Mouse (Mus musculus) embryonic facial prominence, embryonic 12.5 days (tissue): ENCODE results near the gene Tmprss2. TPM values are rescaled to one million over a fixed set of nuclear protein-coding genes. Genes with fewer than 3 reads are reported as not detected.

ENCODE experiments used
- ATAC-seq: fragments of 200-750 bp; cut with Nextera tagmentation; 2 replicates; pipeline ENCODE4 v1.8.0; 2017; ENCODE audit not compliant: insufficient number of reproducible peaks, insufficient read depth, low FRiP score, low TSS enrichment
- H3K27ac ChIP-seq: fragments of 300-500 bp; sonication (generic); 2 replicates; pipeline ENCODE4 v1.5.1; 2016; ENCODE audit warnings: mild to moderate bottlenecking
- H3K27me3 ChIP-seq: fragments of 300-500 bp; sonication (generic); 2 replicates; pipeline ENCODE4 v1.6.1; 2016; ENCODE audit warnings: mild to moderate bottlenecking, moderate library complexity
- H3K36me3 ChIP-seq: fragments of 300-500 bp; sonication (generic); 2 replicates; pipeline ENCODE4 v1.6.1; 2016; ENCODE audit warnings: mild to moderate bottlenecking
- H3K4me1 ChIP-seq: fragments of 300-500 bp; sonication (generic); 2 replicates; pipeline ENCODE4 v1.6.1; 2016
- H3K4me2 ChIP-seq: fragments of 300-500 bp; sonication (generic); replicated peaks from 2 replicates; pipeline ENCODE4 v1.6.1; 2016; ENCODE audit warnings: mild to moderate bottlenecking, moderate library complexity
- H3K4me3 ChIP-seq: fragments of 300-500 bp; sonication (generic); 2 replicates; pipeline ENCODE4 v1.5.1; 2016; ENCODE audit warnings: mild to moderate bottlenecking
- H3K9ac ChIP-seq: fragments of 300-500 bp; sonication (generic); 2 replicates; pipeline ENCODE4 v1.6.1; 2016; ENCODE audit warnings: mild to moderate bottlenecking, moderate library complexity
- H3K9me3 ChIP-seq: fragments of 300-500 bp; sonication (generic); 2 replicates; pipeline ENCODE4 v1.6.1; 2016; ENCODE audit warnings: mild to moderate bottlenecking, moderate library complexity
- WGBS: fragments of 180-500 bp; shearing (Covaris S2); methylation state at CpG from one replicate; pipeline ENCODE4 v1.1.7; 2016; 5-methylcytosine and 5-hydroxymethylcytosine counted together
- polyA plus RNA-seq: library from polyadenylated mRNA; unstranded; fragments of >200 nt; fragmentation: Nextera tagmentation; extraction: Ambion mirVana; gene quantifications from 2 replicates; pipeline ENCODE4 v1.2.1, GENCODE M21; 2016

The Tmprss2 gene
- polyA plus RNA-seq = 0.85 and 1.5 TPM in 2 replicates

DNA sequence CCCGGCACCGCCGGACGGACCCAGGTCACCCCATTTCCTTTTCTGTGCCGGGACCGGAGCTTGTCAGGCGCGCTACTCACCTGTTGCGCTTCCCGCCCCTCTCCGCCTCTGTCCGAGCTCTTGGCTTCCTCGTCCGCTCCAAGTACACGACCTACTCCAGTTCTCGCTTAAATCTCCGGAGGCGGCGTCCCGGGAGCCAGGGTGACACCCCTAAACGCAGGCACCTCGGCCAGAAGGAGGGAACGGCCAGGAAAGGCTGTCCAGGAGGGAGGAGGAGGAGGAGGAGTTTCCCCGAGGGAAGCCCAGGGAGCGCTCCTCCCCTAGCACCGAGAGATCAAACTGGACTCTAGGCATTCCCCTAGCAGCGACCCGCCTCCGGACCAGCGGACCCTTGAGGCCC is at the start of gene Tmprss2:
TSS of gene Tmprss2 (minus strand) at position 257 of the 400 bp plus-strand sequence.
- WGBS = 1% methylated on average over 30 of the region's 30 CpGs
- Histone ChIP-seq H3K9ac (no peak within 1 kb of the TSS; the same call in 1 of the 2 replicates), H3K4me3 (peak within 1 kb of the TSS; percentile 31), H3K27me3 (peaks cover 41% of the 10 kb centered on the region), H3K36me3 (no peaks in the 10 kb centered on the region), H3K4me2 (peak within 1 kb of the TSS; percentile 55), H3K27ac (no peak within 1 kb of the TSS), H3K9me3 (no peaks in the 10 kb centered on the region), H3K4me1 (peaks cover 12% of the 10 kb centered on the region; the same call in 1 of the 2 replicates)
- ATAC-seq = no peak

DNA sequence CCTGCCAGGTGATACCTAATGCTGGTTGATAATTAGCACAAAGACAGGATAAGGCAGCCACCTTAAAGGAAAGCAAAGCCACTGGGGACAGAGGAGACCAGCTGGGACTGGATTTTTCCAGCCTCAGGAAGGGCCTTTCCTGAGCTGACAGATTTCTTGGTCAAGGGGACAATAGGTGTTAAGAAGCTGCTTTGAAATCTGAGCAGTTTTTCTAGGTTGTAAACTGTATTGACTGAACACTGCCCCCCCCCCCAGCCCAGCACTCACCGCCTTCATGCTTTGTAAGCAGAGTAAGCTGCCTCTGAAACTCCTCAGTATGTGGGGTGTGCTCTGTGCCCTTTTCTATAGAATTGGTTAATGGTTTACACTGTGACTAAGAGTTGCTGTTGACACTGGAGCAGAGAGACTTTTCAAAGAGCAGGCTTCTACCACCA is 48.2 kb upstream of the Tmprss2 start:
- Histone ChIP-seq H3K4me3 (no peak overlapping the region), H3K4me2 (no peak overlapping the region), H3K9ac (no peak overlapping the region), H3K9me3 (no peaks in the 10 kb centered on the region), H3K36me3 (no peaks in the 10 kb centered on the region), H3K4me1 (no peaks in the 10 kb centered on the region), H3K27me3 (no peaks in the 10 kb centered on the region), H3K27ac (no peak overlapping the region)
- 29% methylated on average over 1 of the region's 1 CpGs for WGBS
- no peak; the same call in 1 of the 2 replicates for ATAC-seq

DNA sequence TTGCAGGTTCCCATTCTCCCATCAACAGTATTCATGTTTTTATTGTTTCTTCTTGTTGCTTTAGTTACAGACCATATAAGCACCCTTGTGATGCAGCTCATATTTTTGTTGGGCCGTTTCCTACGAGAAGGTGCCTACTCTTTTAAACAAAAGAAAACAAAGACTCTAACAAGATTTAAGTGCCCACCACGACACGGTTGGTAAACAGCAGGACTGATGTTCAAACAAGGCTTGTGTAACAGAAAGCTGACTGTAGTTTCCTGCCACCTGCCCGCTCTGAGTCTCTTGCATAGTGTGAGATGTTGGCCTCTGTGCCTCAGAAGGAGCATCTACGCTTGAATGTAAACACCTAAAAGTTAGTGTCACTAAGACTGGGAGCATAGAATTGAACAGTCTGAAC is 47.5 kb upstream of the Tmprss2 start:
- no peak overlapping the region for H3K4me2 ChIP-seq
- no peaks in the 10 kb centered on the region for H3K36me3 ChIP-seq
- 75% methylated on average over 6 of the region's 6 CpGs for WGBS
- H3K9ac ChIP-seq = no peak overlapping the region
- no peak for ATAC-seq
- no peaks in the 10 kb centered on the region for H3K27me3 ChIP-seq
- no peak overlapping the region for H3K4me3 ChIP-seq
- no peak overlapping the region for H3K27ac ChIP-seq
- H3K4me1 ChIP-seq = no peaks in the 10 kb centered on the region
- H3K9me3 ChIP-seq = no peaks in the 10 kb centered on the region

DNA sequence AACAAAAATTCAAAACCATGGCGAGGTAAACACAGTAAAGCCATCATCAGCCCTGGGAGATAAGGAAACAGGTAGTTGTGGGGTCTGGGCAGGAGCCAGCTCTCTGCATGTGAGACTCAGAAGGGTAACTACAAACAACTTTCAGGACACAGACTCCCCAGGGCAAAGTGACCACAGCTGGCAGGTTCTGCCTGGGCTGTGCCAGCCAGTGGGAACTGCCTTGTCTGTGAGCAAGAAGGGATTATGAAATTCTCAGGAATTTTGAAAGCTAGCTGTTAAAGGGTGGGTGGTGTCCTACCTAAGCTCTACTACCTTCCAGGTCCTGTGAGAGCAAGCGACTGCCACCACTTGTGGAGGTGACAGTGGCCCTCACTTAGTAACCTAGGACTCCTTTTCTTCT is 44.8 kb upstream of the Tmprss2 start:
- Histone ChIP-seq H3K4me2 (no peak overlapping the region), H3K27ac (no peak overlapping the region), H3K36me3 (no peaks in the 10 kb centered on the region), H3K27me3 (no peaks in the 10 kb centered on the region), H3K4me1 (no peaks in the 10 kb centered on the region), H3K9me3 (no peaks in the 10 kb centered on the region), H3K4me3 (no peak overlapping the region), H3K9ac (no peak overlapping the region)
- no peak for ATAC-seq
- 81% methylated on average over 2 of the region's 2 CpGs for WGBS

- no peak overlapping the region for H3K9ac ChIP-seq
- H3K4me1 ChIP-seq = no peaks in the 10 kb centered on the region
- H3K9me3 ChIP-seq = no peaks in the 10 kb centered on the region
- WGBS = 76% methylated on average over 9 of the region's 9 CpGs
- H3K36me3 ChIP-seq = no peaks in the 10 kb centered on the region
- no peaks in the 10 kb centered on the region for H3K27me3 ChIP-seq
- H3K4me2 ChIP-seq = no peak overlapping the region
- H3K27ac ChIP-seq = no peak overlapping the region
- no peak overlapping the region for H3K4me3 ChIP-seq
- no peak for ATAC-seq
These were observed 38.7 kb upstream of the Tmprss2 start for GRCm38 (mm10) chr16:97649522-97650188.

DNA sequence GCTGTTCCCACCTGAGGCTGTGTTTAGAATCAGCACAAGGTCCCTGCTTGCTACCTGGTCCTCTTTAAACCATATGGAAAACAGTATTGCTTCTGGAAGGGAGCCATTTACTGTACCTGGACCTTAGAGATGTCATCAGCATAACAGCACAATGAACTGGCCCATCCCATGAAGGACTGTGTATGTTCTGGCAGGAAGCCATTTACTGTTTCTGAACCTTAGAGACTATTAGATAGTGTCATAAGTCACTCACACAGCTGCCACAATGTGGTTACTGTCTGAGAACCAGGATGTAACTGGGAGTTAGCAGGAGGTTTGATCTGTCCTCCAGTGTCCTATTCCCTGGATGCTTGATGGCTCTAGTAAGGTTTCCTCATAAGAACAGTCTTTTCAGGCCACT is 33.7 kb upstream of the Tmprss2 start:
- no peaks in the 10 kb centered on the region for H3K27me3 ChIP-seq
- H3K9me3 ChIP-seq = no peaks in the 10 kb centered on the region
- H3K36me3 ChIP-seq = no peaks in the 10 kb centered on the region
- no peak overlapping the region for H3K27ac ChIP-seq
- no peak overlapping the region for H3K4me2 ChIP-seq
- no peak overlapping the region for H3K9ac ChIP-seq
- H3K4me3 ChIP-seq = no peak overlapping the region
- no peak for ATAC-seq
- no peaks in the 10 kb centered on the region for H3K4me1 ChIP-seq

- no peak for ATAC-seq
- Histone ChIP-seq H3K4me2 (no peak overlapping the region), H3K4me1 (no peaks in the 10 kb centered on the region), H3K4me3 (no peak overlapping the region), H3K27ac (no peak overlapping the region), H3K9me3 (no peaks in the 10 kb centered on the region), H3K27me3 (no peaks in the 10 kb centered on the region), H3K9ac (no peak overlapping the region), H3K36me3 (no peaks in the 10 kb centered on the region)
- 84% methylated on average over 3 of the region's 3 CpGs for WGBS
These were observed 28.6 kb upstream of the Tmprss2 start for GRCm38 (mm10) chr16:97639630-97640029.

- no peaks in the 10 kb centered on the region for H3K9me3 ChIP-seq
- no peak overlapping the region for H3K4me3 ChIP-seq
- H3K4me1 ChIP-seq = no peaks in the 10 kb centered on the region
- 56% methylated on average over 4 of the region's 4 CpGs for WGBS
- no peak for ATAC-seq
- H3K36me3 ChIP-seq = no peaks in the 10 kb centered on the region
- no peak overlapping the region for H3K27ac ChIP-seq
- no peak overlapping the region for H3K4me2 ChIP-seq
- H3K9ac ChIP-seq = no peak overlapping the region
- no peaks in the 10 kb centered on the region for H3K27me3 ChIP-seq
These were observed 22.0 kb upstream of the Tmprss2 start for GRCm38 (mm10) chr16:97632880-97633484.

DNA sequence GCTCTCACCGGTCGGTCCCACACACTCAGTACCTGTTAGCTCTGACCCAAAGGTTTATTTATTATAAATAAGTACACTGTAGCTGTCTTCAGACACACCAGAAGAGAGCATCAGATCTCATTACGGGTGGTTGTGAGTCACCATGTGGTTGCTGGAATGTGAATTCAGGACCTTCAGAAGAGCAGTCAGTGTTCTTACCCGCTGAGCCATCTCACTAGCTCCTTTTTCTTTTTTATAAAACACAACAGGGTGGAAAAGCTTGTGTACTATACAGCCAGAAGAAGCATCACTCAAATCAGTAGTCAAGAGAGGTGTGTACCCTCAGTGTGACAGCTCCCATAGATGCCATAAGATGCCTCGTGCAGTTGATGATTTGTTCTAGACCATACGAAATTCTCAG is 12.2 kb upstream of the Tmprss2 start:
- H3K36me3 ChIP-seq = no peaks in the 10 kb centered on the region
- no peak overlapping the region for H3K4me3 ChIP-seq
- no peaks in the 10 kb centered on the region for H3K9me3 ChIP-seq
- no peaks in the 10 kb centered on the region for H3K4me1 ChIP-seq
- WGBS = 85% methylated on average over 6 of the region's 6 CpGs
- no peak for ATAC-seq
- no peak overlapping the region for H3K9ac ChIP-seq
- no peaks in the 10 kb centered on the region for H3K27me3 ChIP-seq
- no peak overlapping the region for H3K27ac ChIP-seq
- H3K4me2 ChIP-seq = no peak overlapping the region

- H3K4me3 ChIP-seq = no peak overlapping the region
- no peak overlapping the region for H3K4me2 ChIP-seq
- no peaks in the 10 kb centered on the region for H3K4me1 ChIP-seq
- no peak for ATAC-seq
- H3K27ac ChIP-seq = no peak overlapping the region
- no peaks in the 10 kb centered on the region for H3K27me3 ChIP-seq
- no peaks in the 10 kb centered on the region for H3K9me3 ChIP-seq
- WGBS = 50% methylated on average over 2 of the region's 2 CpGs
- H3K9ac ChIP-seq = no peak overlapping the region
- H3K36me3 ChIP-seq = no peaks in the 10 kb centered on the region
These were observed 11.4 kb upstream of the Tmprss2 start for GRCm38 (mm10) chr16:97622383-97622889.

- H3K36me3 ChIP-seq = no peaks in the 10 kb centered on the region
- 73% methylated on average over 2 of the region's 2 CpGs for WGBS
- H3K27ac ChIP-seq = no peak overlapping the region
- no peak overlapping the region for H3K9ac ChIP-seq
- no peak for ATAC-seq
- H3K9me3 ChIP-seq = no peaks in the 10 kb centered on the region
- H3K4me2 ChIP-seq = no peak overlapping the region
- no peak overlapping the region for H3K4me3 ChIP-seq
- H3K4me1 ChIP-seq = no peaks in the 10 kb centered on the region
- H3K27me3 ChIP-seq = 0 out of 2 replicates have a peak, but pooled peaks cover under 1% of the 10 kb centered on the region
These were observed 7.3 kb upstream of the Tmprss2 start for GRCm38 (mm10) chr16:97618285-97618684.

- ATAC-seq = no peak
- no peak overlapping the region for H3K9ac ChIP-seq
- peaks cover 41% of the 10 kb centered on the region for H3K27me3 ChIP-seq
- H3K4me3 ChIP-seq = no peak overlapping the region
- H3K4me2 ChIP-seq = no peak overlapping the region
- peaks cover 12% of the 10 kb centered on the region; the same call in 1 of the 2 replicates for H3K4me1 ChIP-seq
- no peaks in the 10 kb centered on the region for H3K9me3 ChIP-seq
- H3K27ac ChIP-seq = no peak overlapping the region
- WGBS = 64% methylated on average over 4 of the region's 4 CpGs
- no peaks in the 10 kb centered on the region for H3K36me3 ChIP-seq
These were observed 1.0 kb upstream of the Tmprss2 start for GRCm38 (mm10) chr16:97612009-97612408.
